Mouse (Mus musculus) brain, embryonic 18.5 days (tissue): ENCODE data around the gene Dop1a.
"Not testable (repeated sequence)": the region's sequence is repeated elsewhere in the genome, so short reads cannot be mapped to it uniquely, and the experiment has no call there.

Source experiments
- DNase-seq: peaks from one replicate; pipeline ENCODE4 v3.0.0-alpha.2; 2012; ENCODE audit warnings: low read depth, low spot score

Dop1a gene

DNA sequence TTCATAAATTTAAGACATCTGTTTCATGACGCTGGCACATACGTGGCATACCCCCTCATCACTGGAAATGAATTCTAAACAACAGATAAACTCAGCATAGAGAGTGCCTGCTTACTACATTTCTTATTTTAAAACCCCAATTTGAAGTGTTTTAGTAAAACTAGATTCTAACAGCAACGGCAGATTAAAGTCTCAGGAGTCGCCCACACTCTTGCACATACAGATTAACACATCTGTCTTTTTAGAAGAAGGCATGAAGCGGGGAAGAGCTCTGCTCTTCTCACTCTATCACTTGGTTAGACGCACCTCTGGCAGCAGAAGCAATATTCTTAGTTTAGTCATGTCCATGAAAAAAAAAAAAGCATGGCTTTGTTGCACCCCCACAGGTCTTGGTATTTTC lies 108.2 kb downstream of the Dop1a start:
- no peak for DNase-seq

DNA sequence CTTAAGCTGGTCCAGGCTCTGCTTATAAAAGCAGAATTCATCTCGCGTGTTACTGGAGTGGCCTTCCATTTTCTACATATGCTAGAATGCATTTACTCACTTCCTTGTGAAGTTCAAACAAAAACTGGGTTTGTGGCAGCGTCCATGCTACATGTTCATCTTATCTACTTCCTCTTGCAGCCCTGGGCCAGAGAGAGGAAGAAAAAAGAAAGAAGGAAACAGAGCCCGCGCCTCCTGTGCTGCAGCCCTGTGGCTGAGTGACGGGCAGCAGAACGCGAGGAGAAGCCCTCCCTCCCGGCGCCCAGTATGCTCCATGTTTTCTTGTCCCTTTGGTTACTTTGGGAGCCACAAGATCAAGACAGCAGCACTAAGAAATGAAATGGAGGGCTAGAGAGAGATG lies 112.7 kb downstream of the Dop1a start:
- no peak for DNase-seq

GRCm38 (mm10) chr9:86583740-86584139 lies 116.8 kb downstream of the Dop1a start:
- no peak for DNase-seq

GRCm38 (mm10) chr9:86587019-86587795 lies 120.3 kb downstream of the Dop1a start:
- DNase-seq, result no peak

- no peak for DNase-seq
Observed at GRCm38 (mm10) chr9:86592676-86593668, 126.0 kb downstream of the Dop1a start.

- not testable (repeated sequence) for DNase-seq
Observed at GRCm38 (mm10) chr9:86594357-86594767, 127.4 kb downstream of the Dop1a start.

DNA sequence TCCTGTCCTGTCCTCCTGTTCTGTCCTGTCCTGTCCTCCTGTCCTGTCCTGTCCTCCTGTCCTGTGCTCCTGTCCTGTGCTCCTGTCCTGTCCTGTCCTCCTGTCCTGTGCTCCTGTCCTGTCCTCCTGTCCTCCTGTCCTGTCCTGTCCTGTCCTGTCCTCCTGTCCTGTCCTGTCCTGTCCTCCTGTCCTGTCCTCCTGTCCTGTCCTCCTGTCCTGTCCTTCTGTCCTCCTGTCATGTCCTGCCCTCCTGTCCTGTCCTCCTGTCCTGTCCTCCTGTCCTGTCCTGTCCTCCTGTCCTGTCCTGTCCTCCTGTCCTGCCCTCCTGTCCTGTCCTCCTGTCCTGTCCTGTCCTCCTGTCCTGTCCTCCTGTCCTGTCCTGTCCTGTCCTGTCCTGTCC lies 130.0 kb downstream of the Dop1a start:
- DNase-seq, result not testable (repeated sequence)

GRCm38 (mm10) chr9:86599723-86600303 lies 132.9 kb downstream of the Dop1a start:
- no peak for DNase-seq
